Mouse (Mus musculus) spleen, adult 12 weeks (tissue): ENCODE data around the gene Ptprn2.

Source experiments
- DNase-seq: peaks from one replicate; pipeline ENCODE4 v3.0.0; 2022; ENCODE audit warnings: low spot score

Gene Ptprn2

DNA sequence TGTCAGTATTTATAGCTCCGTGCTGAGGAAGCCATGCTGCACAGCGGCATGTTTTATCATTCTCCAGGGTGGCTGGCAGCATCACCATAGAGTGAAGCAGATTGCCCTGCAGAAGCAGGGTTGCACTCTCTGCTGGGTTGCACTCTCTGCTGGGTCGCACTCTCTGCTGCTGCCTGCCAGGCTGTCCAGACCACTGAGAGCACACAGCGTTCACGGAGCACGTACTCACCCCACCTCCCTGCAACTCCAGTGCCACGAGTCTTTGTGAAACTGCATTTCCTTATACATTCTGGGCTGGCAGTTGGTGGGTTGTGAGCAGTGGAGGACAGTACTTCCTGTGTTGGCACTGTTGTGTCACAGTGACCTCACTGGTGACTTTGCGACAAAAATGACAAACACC, 108.9 kb downstream of the Ptprn2 start:
- no peak for DNase-seq

- DNase-seq = no peak
Measured at GRCm38 (mm10) chr12:116594866-116595610, 109.5 kb downstream of the Ptprn2 start.

GRCm38 (mm10) chr12:116595727-116596126, 110.2 kb downstream of the Ptprn2 start:
- DNase-seq = no peak

GRCm38 (mm10) chr12:116596993-116597392, 111.5 kb downstream of the Ptprn2 start:
- DNase-seq = no peak

DNA sequence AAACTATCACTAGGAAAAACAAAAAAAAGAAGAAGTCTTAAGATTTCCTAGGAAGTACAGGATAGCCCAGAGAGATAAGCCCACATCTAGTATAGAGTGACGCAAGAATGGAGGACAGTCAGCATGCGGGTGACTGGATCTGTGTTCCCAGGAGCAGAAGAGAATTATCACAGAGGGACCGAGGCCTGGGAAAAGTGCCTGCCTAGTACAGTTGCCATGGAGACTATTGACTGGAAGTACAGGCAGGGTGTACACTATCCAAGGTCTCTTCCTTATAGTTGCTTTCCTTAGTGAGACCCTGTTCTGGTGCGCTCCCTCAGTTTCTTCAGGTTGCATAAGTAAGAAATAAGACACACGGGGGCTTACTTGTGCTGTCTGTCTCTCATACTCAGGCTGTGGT, 112.2 kb downstream of the Ptprn2 start:
- no peak for DNase-seq

DNA sequence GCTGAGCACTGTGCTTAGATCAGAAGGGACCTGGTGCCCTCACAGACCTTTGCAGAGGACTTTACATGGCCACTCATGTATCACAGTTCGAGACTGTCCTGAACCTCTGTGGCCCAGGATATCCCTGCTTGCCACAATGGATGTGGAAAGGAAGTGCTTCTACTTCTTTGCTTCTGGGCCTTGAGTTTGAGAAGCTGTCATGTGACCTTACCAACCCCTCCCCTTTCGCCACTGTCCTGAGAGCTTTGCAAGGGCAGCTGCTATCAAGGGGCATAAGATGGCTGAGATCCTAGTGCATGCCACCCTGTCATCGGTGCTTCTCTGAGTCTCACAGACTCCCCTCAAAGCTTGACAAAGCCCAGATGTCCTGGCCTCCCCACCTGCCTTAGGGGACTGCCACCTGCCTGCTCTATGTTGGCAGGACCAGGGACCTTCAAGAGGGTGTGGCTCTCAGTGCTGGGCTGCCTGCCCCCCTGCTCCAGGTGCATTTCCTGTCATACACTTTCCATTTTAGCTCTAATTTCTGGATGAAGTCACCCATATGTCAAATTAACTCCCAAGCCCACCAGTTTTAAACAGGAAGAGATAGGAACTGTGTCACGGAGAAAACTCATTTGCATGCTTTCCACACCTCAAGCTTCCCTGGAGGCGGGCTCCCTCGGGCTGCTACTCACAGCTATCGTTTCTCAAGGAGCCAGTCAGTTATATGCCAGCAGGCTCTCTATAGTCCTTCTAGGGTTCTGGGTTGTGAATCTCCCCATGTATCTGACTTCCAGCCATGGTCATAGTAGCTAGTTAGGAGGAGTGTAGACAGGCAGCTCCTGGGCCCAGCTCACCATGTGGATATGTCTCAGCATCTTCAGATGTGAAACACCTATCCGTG, 112.8 kb downstream of the Ptprn2 start:
- DNase-seq = no peak

DNA sequence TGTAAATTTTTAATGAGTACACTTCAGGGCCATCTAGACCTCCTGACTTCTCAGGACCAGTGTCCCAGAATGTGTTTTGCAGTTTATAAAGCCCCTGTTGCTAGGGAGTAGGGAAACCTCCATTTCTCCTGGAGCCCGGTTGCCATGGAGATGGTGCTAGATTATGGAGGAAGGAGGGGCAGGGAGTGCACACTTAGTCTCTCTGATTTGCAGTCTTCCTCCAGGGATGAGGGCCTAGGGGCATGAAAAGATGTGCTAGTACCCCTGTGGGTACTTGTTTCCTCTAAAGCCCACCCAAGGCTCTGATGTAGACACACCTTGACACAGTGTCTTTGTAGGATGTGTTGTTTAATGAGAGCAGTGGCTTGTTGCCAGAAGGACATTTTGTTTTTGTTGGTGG, 114.0 kb downstream of the Ptprn2 start:
- no peak for DNase-seq

DNA sequence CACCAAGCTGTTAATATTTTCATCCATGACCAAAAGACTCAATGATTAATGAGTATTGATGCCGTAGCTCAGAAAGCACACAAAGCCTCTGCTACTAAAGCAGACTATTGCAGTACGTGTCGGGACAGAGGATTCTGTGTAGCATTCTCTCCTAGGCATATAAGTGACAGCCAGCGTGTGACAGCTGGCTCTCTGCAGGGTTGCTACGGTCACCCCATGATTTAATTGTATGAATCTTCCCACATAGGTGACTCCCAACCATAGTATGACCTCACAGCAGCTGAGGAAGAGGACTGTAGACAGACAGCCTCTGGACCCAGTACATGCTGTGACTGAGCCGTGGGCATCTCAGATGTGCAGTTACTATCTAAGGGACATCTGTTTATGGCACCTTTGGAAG, 114.5 kb downstream of the Ptprn2 start:
- no peak for DNase-seq

DNA sequence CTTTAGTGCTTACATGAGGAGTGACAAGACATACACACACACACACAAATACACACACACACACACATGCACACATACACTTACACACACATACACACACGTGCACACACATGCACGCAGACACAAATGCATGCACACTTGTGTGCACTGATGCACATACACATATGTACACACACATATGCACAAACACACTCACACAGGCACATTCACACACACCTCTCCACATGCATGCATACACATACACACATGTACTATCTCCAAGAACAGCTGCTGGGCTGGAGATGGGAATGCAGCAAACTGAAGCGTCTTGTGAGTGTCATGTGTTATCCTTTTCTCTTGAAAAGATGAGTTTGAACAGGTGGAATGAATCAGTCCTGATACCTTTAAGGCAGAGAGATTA, 115.9 kb downstream of the Ptprn2 start:
- no peak for DNase-seq

GRCm38 (mm10) chr12:116601921-116602320, 116.4 kb downstream of the Ptprn2 start:
- no peak for DNase-seq

GRCm38 (mm10) chr12:116608598-116608997, 123.1 kb downstream of the Ptprn2 start:
- no peak for DNase-seq

DNA sequence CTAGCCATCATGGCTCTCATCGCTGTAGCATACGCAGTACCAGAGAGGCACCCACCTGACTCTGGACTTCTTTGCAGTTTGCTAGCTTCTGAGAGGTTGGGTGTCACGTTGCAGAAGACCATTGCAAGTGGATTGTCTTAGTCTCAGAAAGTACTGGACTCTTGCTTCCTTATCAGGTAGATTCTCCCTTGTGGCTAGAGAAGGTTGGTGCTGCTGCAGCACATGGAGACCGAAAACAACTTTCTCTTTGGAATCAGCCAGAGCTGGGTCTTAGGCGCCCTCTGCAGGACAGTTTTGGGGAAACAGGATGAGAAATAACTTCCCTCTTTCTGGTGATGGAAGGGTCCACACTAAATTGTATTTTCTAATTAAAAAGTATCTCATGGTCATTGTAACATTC, 134.3 kb downstream of the Ptprn2 start:
- no peak for DNase-seq

- no peak for DNase-seq
Measured at GRCm38 (mm10) chr12:116620299-116620698, 134.8 kb downstream of the Ptprn2 start.

DNA sequence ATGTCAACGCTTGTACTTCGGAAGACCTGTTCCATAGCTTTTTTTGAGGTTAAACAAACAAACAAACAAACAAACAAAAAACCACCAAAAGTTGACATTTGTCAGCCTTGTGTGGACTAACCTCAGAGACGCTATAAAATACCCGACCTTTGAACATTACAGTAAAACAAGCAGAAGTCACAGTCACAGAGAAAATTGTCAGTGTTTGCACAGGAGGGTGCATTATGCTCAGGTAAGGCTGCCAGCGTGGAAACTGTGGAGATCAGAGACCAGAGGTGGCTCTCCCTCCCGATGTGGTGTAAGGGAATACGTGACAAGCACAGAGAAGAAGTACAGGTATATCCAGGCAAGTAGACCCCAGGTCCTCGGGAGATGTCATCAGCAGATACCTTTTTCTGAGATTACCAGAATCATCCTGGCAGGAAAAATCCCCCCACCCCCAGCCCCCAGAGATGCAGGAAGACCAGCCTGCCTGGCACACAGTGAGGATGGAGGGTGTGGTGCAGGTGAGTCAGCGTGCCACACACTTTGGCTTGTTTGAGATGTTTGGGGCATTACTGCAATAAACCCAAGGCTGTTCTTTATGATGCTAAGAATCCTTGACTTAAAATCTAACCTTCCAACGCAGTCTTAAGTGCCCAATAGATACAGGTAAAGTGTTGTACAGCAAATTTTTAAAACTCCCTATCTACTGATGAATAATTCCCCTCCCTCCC, 136.0 kb downstream of the Ptprn2 start:
- DNase-seq = no peak

GRCm38 (mm10) chr12:116622665-116623387, 137.3 kb downstream of the Ptprn2 start:
- no peak for DNase-seq

GRCm38 (mm10) chr12:116625391-116626281, 140.1 kb downstream of the Ptprn2 start:
- DNase-seq = no peak

GRCm38 (mm10) chr12:116628992-116629391, 143.5 kb downstream of the Ptprn2 start:
- DNase-seq = no peak

DNA sequence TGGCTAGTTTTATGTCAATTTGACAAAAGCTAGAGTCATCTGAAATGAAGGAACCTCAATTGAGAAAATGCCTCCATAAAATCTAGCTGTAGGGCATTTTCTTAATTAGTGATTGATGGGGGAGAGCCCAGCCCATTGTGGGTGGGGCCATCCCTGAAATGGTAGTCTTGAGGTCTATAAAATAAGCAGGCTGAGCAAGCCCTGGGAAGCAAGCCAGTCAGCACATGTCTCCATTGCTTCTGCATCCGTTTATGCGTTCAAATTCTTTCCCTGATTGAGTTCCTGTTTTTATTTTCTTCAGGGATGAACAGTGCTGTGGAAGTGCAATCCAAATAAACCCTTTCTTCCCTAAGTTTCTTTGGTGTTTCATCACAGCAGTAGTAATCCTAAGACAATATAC, 152.0 kb downstream of the Ptprn2 start:
- no peak for DNase-seq

- DNase-seq = no peak
Measured at GRCm38 (mm10) chr12:116640871-116641270, 155.4 kb downstream of the Ptprn2 start.

- no peak for DNase-seq
Measured at GRCm38 (mm10) chr12:116641339-116642190, 156.0 kb downstream of the Ptprn2 start.
